ENCODE assay signal across 13 mouse cellular contexts in genomic region chr5:114465641-114466040, GRCm38 (mm10). TPM values are rescaled to one million over a fixed set of nuclear protein-coding genes. Genes with fewer than 3 reads are reported as not detected.
A peak's percentile ranks its signal among the peaks of the same experiment; 100 is the strongest.
DNase-seq lines count a peak whose midpoint lies in the region.
"Had no signal": no experiment of that assay in that cellular context is flagged by ENCODE, and none has a peak within 500 bp of the region (broad histone marks: within the 10 kb centered on the region; RNA-seq: fewer than 3 reads in every experiment).

No protein-coding gene starts in this region.

- H3K9me3 ChIP-seq in embryonic facial prominence, embryonic 10.5 days, result no peaks in the 10 kb centered on the region
- H3K9me3 ChIP-seq: embryonic facial prominence, embryonic 13.5 days; heart, embryonic 15.5 days; limb, embryonic 12.5 days had no signal

- peaks cover 83% of the 10 kb centered on the region for H3K4me1 ChIP-seq in embryonic facial prominence, embryonic 10.5 days

- no peaks in the 10 kb centered on the region for H3K36me3 ChIP-seq in embryonic facial prominence, embryonic 10.5 days (replicated peaks)
- H3K36me3 ChIP-seq: embryonic facial prominence, embryonic 13.5 days; heart, embryonic 15.5 days; limb, embryonic 12.5 days had no signal

- peak overlapping the region; percentile 85 for H3K27ac ChIP-seq in embryonic facial prominence, embryonic 10.5 days (replicated peaks)
- H3K27ac ChIP-seq: embryonic facial prominence, embryonic 13.5 days; heart, embryonic 15.5 days; limb, embryonic 12.5 days had no signal

- H3K4me3 ChIP-seq in embryonic facial prominence, embryonic 10.5 days, result no peak overlapping the region
- H3K4me3 ChIP-seq: embryonic facial prominence, embryonic 13.5 days; heart, embryonic 15.5 days; limb, embryonic 12.5 days had no signal

- DNase-seq in cerebellum, adult 9-11 months, result peak; percentile 7
- DNase-seq in cerebellum, adult 11 months, result no peak
- peak; percentile 46 for DNase-seq in kidney, adult 11 months
- DNase-seq in kidney, adult 9 months, result no peak
- DNase-seq in embryonic facial prominence, embryonic 10.5 days (ENCODE audit: low spot score), result peak; percentile 69
- DNase-seq in retina, embryonic 14.5 days (ENCODE audit: low spot score), result peak; percentile 51
- no peak for DNase-seq in right cerebral cortex, postnatal 10 days (ENCODE audit: low spot score in 2 of 2)
- DNase-seq in liver, result no peak
- DNase-seq: adrenal gland, adult 8-10 months; lung, postnatal 10 days had no signal

- peaks cover 17% of the 10 kb centered on the region for H3K27me3 ChIP-seq in embryonic facial prominence, embryonic 10.5 days (replicated peaks; ENCODE audit: low read depth, poor library complexity, severe bottlenecking)
- H3K27me3 ChIP-seq: heart, embryonic 15.5 days had no signal

- 53% methylated on average over 7 of the region's 7 CpGs for WGBS in embryonic facial prominence, embryonic 10.5 days

RNA-seq across cellular contexts. Expression of gene Mvk, which starts 21.6 kb away (rescaled TPM):
- 54.9 and 55.0 TPM in 2 replicates for polyA plus RNA-seq in embryonic facial prominence, embryonic 10.5 days (2016; fragmentation: Nextera tagmentation; extraction: Ambion mirVana)

RNA-seq across cellular contexts. Expression of gene Mmab, which starts 21.8 kb away (rescaled TPM):
- polyA plus RNA-seq in embryonic facial prominence, embryonic 10.5 days (2016; fragmentation: Nextera tagmentation; extraction: Ambion mirVana), result 33.2 and 34.4 TPM in 2 replicates

Comparison
In these comparisons a context has a peak if more than half of its experiments do, and no peak if none do; other contexts are left out.
1. DNase-seq: peak in cerebellum, adult 9-11 months (single experiment), kidney, adult 11 months (single experiment), embryonic facial prominence, embryonic 10.5 days (single experiment) and retina, embryonic 14.5 days (single experiment); none in cerebellum, adult 11 months (single experiment), kidney, adult 9 months (single experiment), right cerebral cortex, postnatal 10 days (0 of 2) and liver (single experiment).